Mouse (Mus musculus): ENCODE results near the gene Lonp2. TPM values are rescaled to one million over a fixed set of nuclear protein-coding genes. Genes with fewer than 3 reads are reported as not detected.

The Lonp2 gene
- polyA plus RNA-seq, 1 experiment from 2014 or later = 85.5 TPM

GRCm38 (mm10) chr8:86586642-86587041 lies 37.2 kb upstream of the Lonp2 start:
- H3K9ac ChIP-seq (replicated peaks; ENCODE audit: low read depth, low read length) = no peak overlapping the region
- WGBS = 44% methylated on average over 6 of the region's 6 CpGs
- H3K9me3 ChIP-seq (ENCODE audit: control insufficient read depth, low read length) = no peaks in the 10 kb centered on the region
- no peak overlapping the region for H3K4me3 ChIP-seq (replicated peaks; ENCODE audit: low read length)
- H3K4me2 ChIP-seq (ENCODE audit: low read length) = no peak overlapping the region
- H3K27me3 ChIP-seq (replicated peaks; ENCODE audit: control insufficient read depth, insufficient read depth, low read length) = no peaks in the 10 kb centered on the region
- peaks cover 2% of the 10 kb centered on the region; the same call in 1 of the 2 replicates for H3K4me1 ChIP-seq (replicated peaks; ENCODE audit: control insufficient read depth, insufficient read depth, low read length)
- no peak for ATAC-seq
- H3K36me3 ChIP-seq (ENCODE audit: control insufficient read depth, insufficient read depth) = no peaks in the 10 kb centered on the region
- no peak overlapping the region for H3K27ac ChIP-seq (ENCODE audit: low read length)

GRCm38 (mm10) chr8:86588338-86588737 lies 35.5 kb upstream of the Lonp2 start:
- no peak overlapping the region for H3K4me3 ChIP-seq (replicated peaks; ENCODE audit: low read length)
- H3K9me3 ChIP-seq (ENCODE audit: control insufficient read depth, low read length) = no peaks in the 10 kb centered on the region
- H3K27me3 ChIP-seq (replicated peaks; ENCODE audit: control insufficient read depth, insufficient read depth, low read length) = no peaks in the 10 kb centered on the region
- H3K4me2 ChIP-seq (ENCODE audit: low read length) = no peak overlapping the region
- no peak overlapping the region for H3K9ac ChIP-seq (replicated peaks; ENCODE audit: low read depth, low read length)
- ATAC-seq = no peak
- no peak overlapping the region for H3K27ac ChIP-seq (ENCODE audit: low read length)
- WGBS = 90% methylated on average over 5 of the region's 5 CpGs
- no peaks in the 10 kb centered on the region for H3K36me3 ChIP-seq (ENCODE audit: control insufficient read depth, insufficient read depth)
- H3K4me1 ChIP-seq (replicated peaks; ENCODE audit: control insufficient read depth, insufficient read depth, low read length) = peaks cover 2% of the 10 kb centered on the region; the same call in 1 of the 2 replicates

- 73% methylated on average over 10 of the region's 10 CpGs for WGBS
- Histone ChIP-seq H3K4me2 (ENCODE audit: low read length) (no peak overlapping the region), H3K27ac (ENCODE audit: low read length) (no peak overlapping the region), H3K27me3 (replicated peaks; ENCODE audit: control insufficient read depth, insufficient read depth, low read length) (no peaks in the 10 kb centered on the region), H3K9ac (replicated peaks; ENCODE audit: low read depth, low read length) (no peak overlapping the region), H3K9me3 (ENCODE audit: control insufficient read depth, low read length) (no peaks in the 10 kb centered on the region), H3K36me3 (ENCODE audit: control insufficient read depth, insufficient read depth) (no peaks in the 10 kb centered on the region), H3K4me3 (replicated peaks; ENCODE audit: low read length) (no peak overlapping the region), H3K4me1 (replicated peaks; ENCODE audit: control insufficient read depth, insufficient read depth, low read length) (no peaks in the 10 kb centered on the region)
- no peak for ATAC-seq
These were observed 30.7 kb upstream of the Lonp2 start for GRCm38 (mm10) chr8:86593099-86593498.

GRCm38 (mm10) chr8:86594159-86594796 lies 29.6 kb upstream of the Lonp2 start:
- Histone ChIP-seq H3K4me2 (ENCODE audit: low read length) (no peak overlapping the region), H3K36me3 (ENCODE audit: control insufficient read depth, insufficient read depth) (no peaks in the 10 kb centered on the region), H3K9ac (replicated peaks; ENCODE audit: low read depth, low read length) (no peak overlapping the region), H3K4me3 (replicated peaks; ENCODE audit: low read length) (no peak overlapping the region), H3K27ac (ENCODE audit: low read length) (no peak overlapping the region), H3K27me3 (replicated peaks; ENCODE audit: control insufficient read depth, insufficient read depth, low read length) (no peaks in the 10 kb centered on the region), H3K9me3 (ENCODE audit: control insufficient read depth, low read length) (no peaks in the 10 kb centered on the region), H3K4me1 (replicated peaks; ENCODE audit: control insufficient read depth, insufficient read depth, low read length) (no peaks in the 10 kb centered on the region)
- 73% methylated on average over 3 of the region's 3 CpGs for WGBS
- ATAC-seq = no peak

GRCm38 (mm10) chr8:86595671-86596070 lies 28.2 kb upstream of the Lonp2 start:
- H3K4me2 ChIP-seq (ENCODE audit: low read length) = no peak overlapping the region
- H3K27ac ChIP-seq (ENCODE audit: low read length) = no peak overlapping the region
- no peaks in the 10 kb centered on the region for H3K36me3 ChIP-seq (ENCODE audit: control insufficient read depth, insufficient read depth)
- H3K27me3 ChIP-seq (replicated peaks; ENCODE audit: control insufficient read depth, insufficient read depth, low read length) = no peaks in the 10 kb centered on the region
- no peak overlapping the region for H3K9ac ChIP-seq (replicated peaks; ENCODE audit: low read depth, low read length)
- no peak overlapping the region for H3K4me3 ChIP-seq (replicated peaks; ENCODE audit: low read length)
- ATAC-seq = no peak
- H3K9me3 ChIP-seq (ENCODE audit: control insufficient read depth, low read length) = no peaks in the 10 kb centered on the region
- WGBS = 84% methylated on average over 5 of the region's 5 CpGs
- H3K4me1 ChIP-seq (replicated peaks; ENCODE audit: control insufficient read depth, insufficient read depth, low read length) = no peaks in the 10 kb centered on the region

- WGBS = 90% methylated on average over 7 of the region's 7 CpGs
- no peak overlapping the region for H3K4me3 ChIP-seq (replicated peaks; ENCODE audit: low read length)
- no peaks in the 10 kb centered on the region for H3K4me1 ChIP-seq (replicated peaks; ENCODE audit: control insufficient read depth, insufficient read depth, low read length)
- no peaks in the 10 kb centered on the region for H3K9me3 ChIP-seq (ENCODE audit: control insufficient read depth, low read length)
- no peak overlapping the region for H3K27ac ChIP-seq (ENCODE audit: low read length)
- H3K27me3 ChIP-seq (replicated peaks; ENCODE audit: control insufficient read depth, insufficient read depth, low read length) = no peaks in the 10 kb centered on the region
- H3K4me2 ChIP-seq (ENCODE audit: low read length) = no peak overlapping the region
- no peak overlapping the region for H3K9ac ChIP-seq (replicated peaks; ENCODE audit: low read depth, low read length)
- no peak for ATAC-seq
- no peaks in the 10 kb centered on the region for H3K36me3 ChIP-seq (ENCODE audit: control insufficient read depth, insufficient read depth)
These were observed 26.2 kb upstream of the Lonp2 start for GRCm38 (mm10) chr8:86597681-86598080.

GRCm38 (mm10) chr8:86599299-86599698 lies 24.5 kb upstream of the Lonp2 start:
- Histone ChIP-seq H3K9ac (replicated peaks; ENCODE audit: low read depth, low read length) (no peak overlapping the region), H3K4me2 (ENCODE audit: low read length) (no peak overlapping the region), H3K27me3 (replicated peaks; ENCODE audit: control insufficient read depth, insufficient read depth, low read length) (no peaks in the 10 kb centered on the region), H3K9me3 (ENCODE audit: control insufficient read depth, low read length) (no peaks in the 10 kb centered on the region), H3K27ac (ENCODE audit: low read length) (no peak overlapping the region), H3K36me3 (ENCODE audit: control insufficient read depth, insufficient read depth) (no peaks in the 10 kb centered on the region), H3K4me1 (replicated peaks; ENCODE audit: control insufficient read depth, insufficient read depth, low read length) (no peaks in the 10 kb centered on the region), H3K4me3 (replicated peaks; ENCODE audit: low read length) (no peak overlapping the region)
- 87% methylated on average over 6 of the region's 6 CpGs for WGBS
- no peak for ATAC-seq

GRCm38 (mm10) chr8:86600311-86600710 lies 23.5 kb upstream of the Lonp2 start:
- Histone ChIP-seq H3K27me3 (replicated peaks; ENCODE audit: control insufficient read depth, insufficient read depth, low read length) (no peaks in the 10 kb centered on the region), H3K36me3 (ENCODE audit: control insufficient read depth, insufficient read depth) (no peaks in the 10 kb centered on the region), H3K4me3 (replicated peaks; ENCODE audit: low read length) (no peak overlapping the region), H3K9ac (replicated peaks; ENCODE audit: low read depth, low read length) (no peak overlapping the region), H3K4me1 (replicated peaks; ENCODE audit: control insufficient read depth, insufficient read depth, low read length) (no peaks in the 10 kb centered on the region), H3K27ac (ENCODE audit: low read length) (no peak overlapping the region), H3K4me2 (ENCODE audit: low read length) (no peak overlapping the region), H3K9me3 (ENCODE audit: control insufficient read depth, low read length) (no peaks in the 10 kb centered on the region)
- WGBS = 83% methylated on average over 3 of the region's 3 CpGs
- ATAC-seq = no peak

GRCm38 (mm10) chr8:86603174-86603573 lies 20.7 kb upstream of the Lonp2 start:
- Histone ChIP-seq H3K27me3 (replicated peaks; ENCODE audit: control insufficient read depth, insufficient read depth, low read length) (no peaks in the 10 kb centered on the region), H3K36me3 (ENCODE audit: control insufficient read depth, insufficient read depth) (no peaks in the 10 kb centered on the region), H3K4me1 (replicated peaks; ENCODE audit: control insufficient read depth, insufficient read depth, low read length) (no peaks in the 10 kb centered on the region), H3K9ac (replicated peaks; ENCODE audit: low read depth, low read length) (no peak overlapping the region), H3K27ac (ENCODE audit: low read length) (no peak overlapping the region), H3K4me2 (ENCODE audit: low read length) (no peak overlapping the region), H3K9me3 (ENCODE audit: control insufficient read depth, low read length) (no peaks in the 10 kb centered on the region), H3K4me3 (replicated peaks; ENCODE audit: low read length) (no peak overlapping the region)
- WGBS = 42% methylated on average over 2 of the region's 2 CpGs
- ATAC-seq = no peak

GRCm38 (mm10) chr8:86604676-86605075 lies 19.2 kb upstream of the Lonp2 start:
- H3K27ac ChIP-seq (ENCODE audit: low read length) = no peak overlapping the region
- 90% methylated on average over 3 of the region's 3 CpGs for WGBS
- H3K9me3 ChIP-seq (ENCODE audit: control insufficient read depth, low read length) = no peaks in the 10 kb centered on the region
- H3K4me1 ChIP-seq (replicated peaks; ENCODE audit: control insufficient read depth, insufficient read depth, low read length) = no peaks in the 10 kb centered on the region
- H3K27me3 ChIP-seq (replicated peaks; ENCODE audit: control insufficient read depth, insufficient read depth, low read length) = no peaks in the 10 kb centered on the region
- no peak for ATAC-seq
- no peak overlapping the region for H3K4me2 ChIP-seq (ENCODE audit: low read length)
- H3K9ac ChIP-seq (replicated peaks; ENCODE audit: low read depth, low read length) = no peak overlapping the region
- no peaks in the 10 kb centered on the region for H3K36me3 ChIP-seq (ENCODE audit: control insufficient read depth, insufficient read depth)
- H3K4me3 ChIP-seq (replicated peaks; ENCODE audit: low read length) = no peak overlapping the region

All from forebrain, embryonic 16.5 days (tissue).